Mouse (Mus musculus): ENCODE results near the gene Bckdk. TPM values are rescaled to one million over a fixed set of nuclear protein-coding genes. Genes with fewer than 3 reads are reported as not detected.
A peak's percentile ranks its signal among the peaks of the same experiment; 100 is the strongest.

The Bckdk gene
- polyA plus RNA-seq, 1 experiment from 2014 or later = 131 TPM

GRCm38 (mm10) chr7:127907939-127908338 is 4.1 kb downstream of the Bckdk start:
- ATAC-seq = no peak
- WGBS = 93% methylated on average over 12 of the region's 12 CpGs
- H3K36me3 ChIP-seq (ENCODE audit: control insufficient read depth, insufficient read depth, low read length) = peaks cover 47% of the 10 kb centered on the region

DNA sequence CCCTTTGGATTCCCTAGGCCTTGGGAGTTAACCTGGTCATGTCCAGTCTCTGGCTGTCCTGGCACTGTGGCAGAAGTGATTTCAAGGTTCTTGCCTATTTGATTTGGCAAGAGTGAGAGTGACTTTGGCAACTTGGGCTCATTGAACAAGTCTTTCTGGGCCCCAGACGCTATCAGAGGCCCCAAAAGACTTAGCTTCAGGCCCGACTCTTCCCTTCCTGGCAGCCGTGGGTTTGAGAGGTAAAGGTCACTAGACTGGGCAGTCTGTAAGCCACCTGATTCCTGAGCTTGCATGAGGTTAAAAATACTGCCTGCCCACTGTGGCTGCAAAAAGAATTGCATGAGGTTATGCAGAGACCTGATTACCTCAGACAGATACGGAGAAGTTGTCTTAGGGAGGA is 4.8 kb downstream of the Bckdk start:
- no peak for DNase-seq (ENCODE audit: low spot score)
- Histone ChIP-seq H3K36me3 (ENCODE audit: control insufficient read depth, insufficient read depth, low read length) (peaks cover 47% of the 10 kb centered on the region), H3K4me2 (ENCODE audit: low read length) (no peak overlapping the region), H3K27ac (ENCODE audit: low read depth, low read length) (no peak overlapping the region), H3K4me3 (ENCODE audit: low read depth, low read length) (no peak overlapping the region), H3K9me3 (replicated peaks; ENCODE audit: control insufficient read depth, low read length) (no peaks in the 10 kb centered on the region), H3K27me3 (replicated peaks; ENCODE audit: control insufficient read depth, insufficient read depth, low read length) (no peaks in the 10 kb centered on the region), H3K9ac (ENCODE audit: low read length) (no peak overlapping the region), H3K4me1 (ENCODE audit: control insufficient read depth, insufficient read depth, low read length) (peaks cover 15% of the 10 kb centered on the region)
- WGBS = 90% methylated on average over 4 of the region's 4 CpGs
- ATAC-seq = no peak

More at GRCm38 (mm10) chr7:127907939-127908338, 4.1 kb downstream of the Bckdk start:
- H3K9me3 ChIP-seq (replicated peaks; ENCODE audit: control insufficient read depth, low read length) = no peaks in the 10 kb centered on the region
- no peak overlapping the region for H3K4me2 ChIP-seq (ENCODE audit: low read length)
- H3K9ac ChIP-seq (ENCODE audit: low read length) = no peak overlapping the region
- H3K4me1 ChIP-seq (ENCODE audit: control insufficient read depth, insufficient read depth, low read length) = peaks cover 12% of the 10 kb centered on the region
- H3K27me3 ChIP-seq (replicated peaks; ENCODE audit: control insufficient read depth, insufficient read depth, low read length) = no peaks in the 10 kb centered on the region
- no peak overlapping the region for H3K4me3 ChIP-seq (ENCODE audit: low read depth, low read length)
- no peak overlapping the region for H3K27ac ChIP-seq (ENCODE audit: low read depth, low read length)
- no peak for DNase-seq (ENCODE audit: low spot score)

DNA sequence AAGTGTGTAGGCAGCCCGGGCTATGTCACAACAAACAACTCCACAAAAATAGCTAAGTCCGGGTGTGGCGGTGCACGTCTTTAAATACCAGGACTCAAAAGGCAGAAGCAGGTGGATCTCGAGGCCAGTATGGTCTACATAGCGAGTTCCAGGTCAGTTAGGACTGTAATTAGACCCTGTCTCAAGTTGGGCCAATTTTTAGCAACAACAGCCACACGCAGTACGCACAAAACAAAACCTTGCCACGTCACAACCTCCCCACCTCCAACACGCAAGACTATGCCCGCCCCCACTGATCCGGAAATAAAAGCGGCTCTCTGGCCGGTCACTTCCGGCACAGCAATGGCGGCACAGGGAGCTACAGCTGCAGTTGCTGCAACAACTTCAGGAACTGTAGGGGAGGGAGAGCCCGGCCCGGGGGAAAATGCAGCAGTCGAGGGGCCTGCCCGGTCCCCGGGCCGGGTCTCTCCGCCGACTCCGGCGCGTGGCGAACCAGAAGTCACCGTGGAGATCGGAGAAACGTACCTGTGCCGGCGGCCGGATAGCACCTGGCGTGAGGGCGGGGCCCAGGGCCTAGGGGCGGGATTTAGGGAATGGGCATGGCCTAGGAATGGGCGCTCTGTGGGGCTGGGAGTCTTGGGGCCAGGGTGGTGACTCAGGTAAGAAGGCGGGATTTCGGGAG is 8.4 kb downstream of the Bckdk start, which contains the start of gene Kat8:
Gene Kat8, plus strand, starts transcription at position 327 of the 682 bp plus-strand sequence.
- peak within 1 kb of the TSS; percentile 76 for H3K9ac ChIP-seq (ENCODE audit: low read length)
- peak within 1 kb of the TSS; percentile 58 for H3K4me2 ChIP-seq (ENCODE audit: low read length)
- DNase-seq (ENCODE audit: low spot score) (peak; percentile 97), ATAC-seq (peak; percentile 97)
- H3K9me3 ChIP-seq (replicated peaks; ENCODE audit: control insufficient read depth, low read length) = no peaks in the 10 kb centered on the region
- under 1% methylated on average over 40 of the region's 40 CpGs for WGBS
- H3K27ac ChIP-seq (ENCODE audit: low read depth, low read length) = peak within 1 kb of the TSS; percentile 61; the same call in 1 of the 2 replicates
- peak within 1 kb of the TSS; percentile 90 for H3K4me3 ChIP-seq (ENCODE audit: low read depth, low read length)
- peaks cover 45% of the 10 kb centered on the region for H3K36me3 ChIP-seq (ENCODE audit: control insufficient read depth, insufficient read depth, low read length)
- H3K27me3 ChIP-seq (replicated peaks; ENCODE audit: control insufficient read depth, insufficient read depth, low read length) = no peaks in the 10 kb centered on the region
- H3K4me1 ChIP-seq (ENCODE audit: control insufficient read depth, insufficient read depth, low read length) = peaks cover 4% of the 10 kb centered on the region; the same call in 1 of the 2 replicates

DNA sequence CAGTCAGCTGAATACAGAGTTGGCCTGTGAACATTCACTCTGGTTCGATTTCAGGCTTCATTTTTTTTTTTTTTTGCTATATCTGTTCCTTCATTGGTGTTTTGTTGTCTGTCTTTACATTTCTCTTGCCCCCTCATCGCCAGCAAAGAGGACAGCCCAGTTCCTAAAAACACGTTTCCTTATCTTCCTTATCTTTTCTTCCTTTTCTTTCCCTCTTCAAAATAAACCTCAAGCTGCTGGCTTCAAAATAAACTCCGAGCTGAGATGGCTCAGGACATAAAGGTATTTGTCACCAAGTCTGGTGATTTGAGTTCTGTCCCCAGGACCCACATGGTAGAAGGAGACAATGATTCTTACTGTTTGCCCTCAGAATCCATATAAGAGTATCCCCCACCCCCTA is 9.1 kb downstream of the Bckdk start:
- Histone ChIP-seq H3K9ac (ENCODE audit: low read length) (peak overlapping the region; percentile 76), H3K36me3 (ENCODE audit: control insufficient read depth, insufficient read depth, low read length) (peaks cover 45% of the 10 kb centered on the region), H3K4me3 (ENCODE audit: low read depth, low read length) (peak overlapping the region; percentile 90), H3K27ac (ENCODE audit: low read depth, low read length) (no peak overlapping the region), H3K9me3 (replicated peaks; ENCODE audit: control insufficient read depth, low read length) (no peaks in the 10 kb centered on the region), H3K4me2 (ENCODE audit: low read length) (peak overlapping the region; percentile 58), H3K4me1 (ENCODE audit: control insufficient read depth, insufficient read depth, low read length) (peaks cover 4% of the 10 kb centered on the region; the same call in 1 of the 2 replicates), H3K27me3 (replicated peaks; ENCODE audit: control insufficient read depth, insufficient read depth, low read length) (no peaks in the 10 kb centered on the region)
- WGBS = 31% methylated on average over 4 of the region's 4 CpGs
- ATAC-seq = no peak
- DNase-seq (ENCODE audit: low spot score) = no peak

GRCm38 (mm10) chr7:127915293-127915692 is 11.4 kb downstream of the Bckdk start:
- Histone ChIP-seq H3K27ac (ENCODE audit: low read depth, low read length) (no peak overlapping the region), H3K9me3 (replicated peaks; ENCODE audit: control insufficient read depth, low read length) (no peaks in the 10 kb centered on the region), H3K9ac (ENCODE audit: low read length) (no peak overlapping the region), H3K4me2 (ENCODE audit: low read length) (no peak overlapping the region), H3K27me3 (replicated peaks; ENCODE audit: control insufficient read depth, insufficient read depth, low read length) (no peaks in the 10 kb centered on the region), H3K36me3 (ENCODE audit: control insufficient read depth, insufficient read depth, low read length) (peaks cover 38% of the 10 kb centered on the region), H3K4me3 (ENCODE audit: low read depth, low read length) (no peak overlapping the region), H3K4me1 (ENCODE audit: control insufficient read depth, insufficient read depth, low read length) (peaks cover 4% of the 10 kb centered on the region; the same call in 1 of the 2 replicates)
- DNase-seq (ENCODE audit: low spot score) = no peak
- 92% methylated on average over 12 of the region's 12 CpGs for WGBS
- no peak for ATAC-seq

DNA sequence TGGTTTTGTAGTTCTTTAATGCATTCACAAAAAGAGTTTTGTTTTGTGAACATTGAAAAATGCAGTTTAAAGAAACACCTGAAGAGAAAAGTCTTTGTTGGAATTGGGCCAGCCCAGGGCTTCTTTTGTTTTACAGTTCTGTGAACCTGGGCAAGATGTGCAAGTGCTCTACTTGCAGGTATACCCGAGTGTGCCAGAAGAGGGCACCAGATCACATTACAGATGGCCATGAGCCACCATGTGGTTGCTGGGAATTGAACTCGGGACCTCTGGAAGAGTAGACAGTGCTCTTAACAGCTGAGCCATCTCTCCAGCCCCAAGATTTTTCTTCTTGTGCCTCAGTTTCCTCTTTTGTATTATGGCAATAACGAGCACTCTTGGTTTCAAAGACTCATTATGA is 14.3 kb downstream of the Bckdk start:
- peak; percentile 29 for DNase-seq (ENCODE audit: low spot score)
- peaks cover 58% of the 10 kb centered on the region for H3K36me3 ChIP-seq (ENCODE audit: control insufficient read depth, insufficient read depth, low read length)

DNA sequence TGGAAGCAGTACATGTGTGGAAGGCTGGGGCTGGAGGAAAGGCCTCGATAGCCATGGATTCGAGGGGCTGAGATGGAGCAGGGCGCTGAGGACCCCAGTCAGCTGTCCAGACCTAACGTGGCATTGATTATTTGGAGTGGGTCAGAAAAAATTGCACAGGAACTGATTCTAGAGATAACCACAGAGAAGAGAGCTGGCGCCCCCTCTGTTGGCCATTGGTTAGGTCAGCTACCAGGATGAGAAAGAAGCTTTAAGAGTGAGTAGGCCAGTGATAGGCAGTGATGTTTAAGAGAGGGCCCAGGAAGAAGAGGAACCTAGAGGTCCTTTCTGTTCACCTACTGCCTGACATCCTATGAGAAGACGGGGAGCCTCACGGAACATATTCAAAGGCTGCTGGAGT is 15.4 kb downstream of the Bckdk start:
- peaks cover 68% of the 10 kb centered on the region for H3K36me3 ChIP-seq (ENCODE audit: control insufficient read depth, insufficient read depth, low read length)
- H3K9me3 ChIP-seq (replicated peaks; ENCODE audit: control insufficient read depth, low read length) = no peaks in the 10 kb centered on the region
- H3K27ac ChIP-seq (ENCODE audit: low read depth, low read length) = no peak overlapping the region
- no peaks in the 10 kb centered on the region for H3K27me3 ChIP-seq (replicated peaks; ENCODE audit: control insufficient read depth, insufficient read depth, low read length)
- no peak for ATAC-seq
- no peak for DNase-seq (ENCODE audit: low spot score)
- H3K9ac ChIP-seq (ENCODE audit: low read length) = no peak overlapping the region
- WGBS = 77% methylated on average over 7 of the region's 7 CpGs
- H3K4me3 ChIP-seq (ENCODE audit: low read depth, low read length) = no peak overlapping the region
- no peak overlapping the region for H3K4me2 ChIP-seq (ENCODE audit: low read length)
- H3K4me1 ChIP-seq (ENCODE audit: control insufficient read depth, insufficient read depth, low read length) = no peaks in the 10 kb centered on the region

More for the DNA sequence above, 14.3 kb downstream of the Bckdk start:
- no peaks in the 10 kb centered on the region for H3K9me3 ChIP-seq (replicated peaks; ENCODE audit: control insufficient read depth, low read length)
- H3K4me2 ChIP-seq (ENCODE audit: low read length) = no peak overlapping the region
- H3K4me1 ChIP-seq (ENCODE audit: control insufficient read depth, insufficient read depth, low read length) = peaks cover under 1% of the 10 kb centered on the region; the same call in 1 of the 2 replicates
- no peaks in the 10 kb centered on the region for H3K27me3 ChIP-seq (replicated peaks; ENCODE audit: control insufficient read depth, insufficient read depth, low read length)
- 57% methylated on average over 3 of the region's 3 CpGs for WGBS
- no peak overlapping the region for H3K4me3 ChIP-seq (ENCODE audit: low read depth, low read length)
- no peak overlapping the region for H3K9ac ChIP-seq (ENCODE audit: low read length)
- no peak for ATAC-seq
- no peak overlapping the region for H3K27ac ChIP-seq (ENCODE audit: low read depth, low read length)

- DNase-seq (ENCODE audit: low spot score) (no peak), ATAC-seq (no peak)
- H3K4me2 ChIP-seq (ENCODE audit: low read length) = no peak overlapping the region
- no peaks in the 10 kb centered on the region for H3K9me3 ChIP-seq (replicated peaks; ENCODE audit: control insufficient read depth, low read length)
- H3K27me3 ChIP-seq (replicated peaks; ENCODE audit: control insufficient read depth, insufficient read depth, low read length) = no peaks in the 10 kb centered on the region
- H3K4me1 ChIP-seq (ENCODE audit: control insufficient read depth, insufficient read depth, low read length) = no peaks in the 10 kb centered on the region
- WGBS = 61% methylated on average over 8 of the region's 8 CpGs
- no peak overlapping the region for H3K4me3 ChIP-seq (ENCODE audit: low read depth, low read length)
- H3K9ac ChIP-seq (ENCODE audit: low read length) = no peak overlapping the region
- H3K36me3 ChIP-seq (ENCODE audit: control insufficient read depth, insufficient read depth, low read length) = peaks cover 74% of the 10 kb centered on the region
- H3K27ac ChIP-seq (ENCODE audit: low read depth, low read length) = no peak overlapping the region
These were observed 17.6 kb downstream of the Bckdk start for GRCm38 (mm10) chr7:127921516-127921915.

All from forebrain, embryonic 14.5 days (tissue).